Mouse (Mus musculus) urinary bladder, postnatal 36 days (tissue): ENCODE results near the gene Eif1ad.
A peak's percentile ranks its signal among the peaks of the same experiment; 100 is the strongest.
"Not testable (repeated sequence)": the region's sequence is repeated elsewhere in the genome, so short reads cannot be mapped to it uniquely, and the experiment has no call there.

Source experiments
- DNase-seq, 2 experiments: peaks; one replicate each; pipeline ENCODE4 v3.0.0; 2022; ENCODE audit warnings: low spot score in 2 of 2, mixed read lengths in 1 of 2

Eif1ad gene

GRCm38 (mm10) chr19:5366175-5367052, at the start of gene Eif1ad:
Gene Eif1ad, plus strand, starts transcription at chr19:5366741.
- DNase-seq: peak; percentile 92 to 93

- no peak for DNase-seq
Measured at GRCm38 (mm10) chr19:5323801-5324200, 42.7 kb upstream of the Eif1ad start.

- peak; percentile 24 to 31 for DNase-seq
Measured at GRCm38 (mm10) chr19:5327970-5328369, 38.6 kb upstream of the Eif1ad start.

- DNase-seq: no peak
Measured at GRCm38 (mm10) chr19:5334741-5335140, 31.8 kb upstream of the Eif1ad start.

GRCm38 (mm10) chr19:5335441-5335840, 31.1 kb upstream of the Eif1ad start, which contains the start of gene Catsper1:
Gene Catsper1, plus strand, starts transcription at chr19:5335741.
- DNase-seq: no peak

GRCm38 (mm10) chr19:5337975-5338374, 28.6 kb upstream of the Eif1ad start:
- peak; percentile 61 to 73 for DNase-seq

- DNase-seq: no peak
Measured at GRCm38 (mm10) chr19:5341360-5341759, 25.2 kb upstream of the Eif1ad start.

GRCm38 (mm10) chr19:5345297-5346131, 21.0 kb upstream of the Eif1ad start:
- no peak for DNase-seq

- no peak for DNase-seq
Measured at GRCm38 (mm10) chr19:5348064-5348463, 18.5 kb upstream of the Eif1ad start.

GRCm38 (mm10) chr19:5348526-5349501, 17.7 kb upstream of the Eif1ad start:
- DNase-seq: peak; percentile 31 to 32

- DNase-seq: not testable (repeated sequence)
Measured at GRCm38 (mm10) chr19:5349502-5349873, 17.1 kb upstream of the Eif1ad start, which contains the start of gene Cst6. Gene Cst6, minus strand, starts transcription at chr19:5349574.

- DNase-seq: no peak
Measured at GRCm38 (mm10) chr19:5353609-5354008, 12.9 kb upstream of the Eif1ad start.

GRCm38 (mm10) chr19:5356080-5356479, 10.5 kb upstream of the Eif1ad start:
- no peak for DNase-seq

- no peak for DNase-seq
Measured at GRCm38 (mm10) chr19:5362186-5362585, 4.4 kb upstream of the Eif1ad start.

- DNase-seq: no peak
Measured at GRCm38 (mm10) chr19:5364124-5364523, 2.4 kb upstream of the Eif1ad start.

- no peak for DNase-seq
Measured at GRCm38 (mm10) chr19:5365751-5366150, 790 bp upstream of the Eif1ad start.

GRCm38 (mm10) chr19:5367053-5367359, 465 bp downstream of the Eif1ad start, which contains the start of gene Banf1:
Gene Banf1, minus strand, starts transcription at chr19:5367168.
- DNase-seq: no peak

GRCm38 (mm10) chr19:5367455-5367854, 914 bp downstream of the Eif1ad start:
- DNase-seq: no peak

- no peak for DNase-seq
Measured at GRCm38 (mm10) chr19:5370932-5371331, 4.4 kb downstream of the Eif1ad start.

GRCm38 (mm10) chr19:5372724-5373123, 6.2 kb downstream of the Eif1ad start:
- no peak for DNase-seq

- DNase-seq: no peak
Measured at GRCm38 (mm10) chr19:5374177-5374576, 7.6 kb downstream of the Eif1ad start.
